Mouse (Mus musculus): Measurements from ENCODE around the gene Utp11. TPM values are rescaled to one million over a fixed set of nuclear protein-coding genes. Genes with fewer than 3 reads are reported as not detected.

The Utp11 gene
- polyA plus RNA-seq, 1 experiment from 2014 or later, result 60.8 TPM

GRCm38 (mm10) chr4:124663034-124663433 is 30.4 kb downstream of the Utp11 start:
- H3K4me3 ChIP-seq, result no peak overlapping the region
- 31% methylated on average over 3 of the region's 3 CpGs for WGBS
- H3K9me3 ChIP-seq, result no peaks in the 10 kb centered on the region
- H3K36me3 ChIP-seq, result no peaks in the 10 kb centered on the region
- no peak overlapping the region for H3K4me2 ChIP-seq
- ATAC-seq (ENCODE audit: borderline replicate concordance, extremely low read depth, low FRiP score, low TSS enrichment), result no peak
- peaks cover 16% of the 10 kb centered on the region for H3K4me1 ChIP-seq
- no peak overlapping the region for H3K27ac ChIP-seq
- no peak overlapping the region for H3K9ac ChIP-seq
- H3K27me3 ChIP-seq, result peaks cover 100% of the 10 kb centered on the region

GRCm38 (mm10) chr4:124660603-124661002 is 32.8 kb downstream of the Utp11 start:
- Histone ChIP-seq H3K4me2 (no peak overlapping the region), H3K27ac (no peak overlapping the region), H3K4me3 (no peak overlapping the region), H3K9ac (no peak overlapping the region), H3K4me1 (peaks cover 34% of the 10 kb centered on the region), H3K36me3 (no peaks in the 10 kb centered on the region), H3K9me3 (no peaks in the 10 kb centered on the region), H3K27me3 (peaks cover 100% of the 10 kb centered on the region)
- ATAC-seq (ENCODE audit: borderline replicate concordance, extremely low read depth, low FRiP score, low TSS enrichment), result no peak
- WGBS, result 57% methylated on average over 3 of the region's 3 CpGs

- Histone ChIP-seq H3K4me3 (peak overlapping the region; percentile 60), H3K4me1 (peaks cover 34% of the 10 kb centered on the region), H3K27me3 (peaks cover 100% of the 10 kb centered on the region), H3K9ac (no peak overlapping the region), H3K36me3 (no peaks in the 10 kb centered on the region), H3K4me2 (peak overlapping the region; percentile 97), H3K27ac (no peak overlapping the region), H3K9me3 (no peaks in the 10 kb centered on the region)
- ATAC-seq (ENCODE audit: borderline replicate concordance, extremely low read depth, low FRiP score, low TSS enrichment), result no peak
- WGBS, result 3% methylated on average over 68 of the region's 68 CpGs
These were observed 33.9 kb downstream of the Utp11 start for GRCm38 (mm10) chr4:124659251-124660217.

- peaks cover 100% of the 10 kb centered on the region for H3K27me3 ChIP-seq
- no peak for ATAC-seq (ENCODE audit: borderline replicate concordance, extremely low read depth, low FRiP score, low TSS enrichment)
- H3K36me3 ChIP-seq, result no peaks in the 10 kb centered on the region
- H3K9me3 ChIP-seq, result no peaks in the 10 kb centered on the region
- peak overlapping the region; percentile 97 for H3K4me2 ChIP-seq
- no peak overlapping the region for H3K27ac ChIP-seq
- no peak overlapping the region for H3K9ac ChIP-seq
- peaks cover 34% of the 10 kb centered on the region for H3K4me1 ChIP-seq
- H3K4me3 ChIP-seq, result peak overlapping the region; percentile 60
- WGBS, result 2% methylated on average over 39 of the region's 39 CpGs
These were observed 35.0 kb downstream of the Utp11 start for GRCm38 (mm10) chr4:124658412-124658851.

- no peak for ATAC-seq (ENCODE audit: borderline replicate concordance, extremely low read depth, low FRiP score, low TSS enrichment)
- Histone ChIP-seq H3K4me3 (peak overlapping the region; percentile 60), H3K9me3 (no peaks in the 10 kb centered on the region), H3K27ac (no peak overlapping the region), H3K4me1 (peaks cover 34% of the 10 kb centered on the region), H3K4me2 (peak overlapping the region; percentile 97), H3K36me3 (no peaks in the 10 kb centered on the region), H3K27me3 (peaks cover 100% of the 10 kb centered on the region), H3K9ac (no peak overlapping the region)
- 2% methylated on average over 48 of the region's 61 CpGs for WGBS
These were observed 35.6 kb downstream of the Utp11 start for GRCm38 (mm10) chr4:124657781-124658180.

- peak; percentile 91 for ATAC-seq (ENCODE audit: borderline replicate concordance, extremely low read depth, low FRiP score, low TSS enrichment)
- Histone ChIP-seq H3K4me2 (peak overlapping the region; percentile 97), H3K9ac (peak overlapping the region; percentile 28), H3K36me3 (no peaks in the 10 kb centered on the region), H3K9me3 (no peaks in the 10 kb centered on the region), H3K27me3 (peaks cover 99% of the 10 kb centered on the region), H3K27ac (no peak overlapping the region), H3K4me3 (peak overlapping the region; percentile 60), H3K4me1 (peaks cover 34% of the 10 kb centered on the region)
- under 1% methylated on average over 52 of the region's 92 CpGs for WGBS
These were observed 36.3 kb downstream of the Utp11 start for GRCm38 (mm10) chr4:124656854-124657650.

GRCm38 (mm10) chr4:124656518-124656853 is 36.9 kb downstream of the Utp11 start, which contains the start of gene Pou3f1:
TSS of gene Pou3f1 (plus strand) at chr4:124656807.
- no peaks in the 10 kb centered on the region for H3K9me3 ChIP-seq
- H3K9ac ChIP-seq, result peak within 1 kb of the TSS; percentile 28
- no peak within 1 kb of the TSS for H3K27ac ChIP-seq
- 1% methylated on average over 15 of the region's 15 CpGs for WGBS
- H3K4me1 ChIP-seq, result peaks cover 34% of the 10 kb centered on the region
- H3K4me2 ChIP-seq, result peak within 1 kb of the TSS; percentile 97
- no peaks in the 10 kb centered on the region for H3K36me3 ChIP-seq
- H3K27me3 ChIP-seq, result peaks cover 94% of the 10 kb centered on the region
- no peak for ATAC-seq (ENCODE audit: borderline replicate concordance, extremely low read depth, low FRiP score, low TSS enrichment)
- H3K4me3 ChIP-seq, result peak within 1 kb of the TSS; percentile 60

- Histone ChIP-seq H3K4me2 (no peak overlapping the region), H3K27ac (no peak overlapping the region), H3K4me3 (no peak overlapping the region), H3K9me3 (no peaks in the 10 kb centered on the region), H3K27me3 (peaks cover 73% of the 10 kb centered on the region), H3K4me1 (peaks cover 17% of the 10 kb centered on the region), H3K36me3 (no peaks in the 10 kb centered on the region), H3K9ac (no peak overlapping the region)
- no peak for ATAC-seq (ENCODE audit: borderline replicate concordance, extremely low read depth, low FRiP score, low TSS enrichment)
- 9% methylated on average over 9 of the region's 9 CpGs for WGBS
These were observed 40.5 kb downstream of the Utp11 start for GRCm38 (mm10) chr4:124652886-124653285.

- no peak overlapping the region for H3K4me3 ChIP-seq
- WGBS, result 35% methylated on average over 5 of the region's 5 CpGs
- no peak overlapping the region for H3K9ac ChIP-seq
- ATAC-seq (ENCODE audit: borderline replicate concordance, extremely low read depth, low FRiP score, low TSS enrichment), result no peak
- no peak overlapping the region for H3K27ac ChIP-seq
- H3K4me2 ChIP-seq, result no peak overlapping the region
- H3K27me3 ChIP-seq, result peaks cover 24% of the 10 kb centered on the region
- no peaks in the 10 kb centered on the region for H3K36me3 ChIP-seq
- H3K4me1 ChIP-seq, result peaks cover 12% of the 10 kb centered on the region
- no peaks in the 10 kb centered on the region for H3K9me3 ChIP-seq
These were observed 45.5 kb downstream of the Utp11 start for GRCm38 (mm10) chr4:124647909-124648308.

GRCm38 (mm10) chr4:124646591-124646990 is 46.8 kb downstream of the Utp11 start:
- Histone ChIP-seq H3K4me1 (peaks cover 12% of the 10 kb centered on the region), H3K4me2 (peak overlapping the region; percentile 44), H3K9ac (no peak overlapping the region), H3K4me3 (peak overlapping the region; percentile 19), H3K27me3 (peaks cover 15% of the 10 kb centered on the region), H3K36me3 (no peaks in the 10 kb centered on the region), H3K27ac (no peak overlapping the region), H3K9me3 (no peaks in the 10 kb centered on the region)
- ATAC-seq (ENCODE audit: borderline replicate concordance, extremely low read depth, low FRiP score, low TSS enrichment), result 0 out of 2 replicates have a peak, but pooled peaks have one; percentile 28
- WGBS, result 9% methylated on average over 8 of the region's 8 CpGs

GRCm38 (mm10) chr4:124644974-124645433 is 48.4 kb downstream of the Utp11 start:
- no peak overlapping the region for H3K9ac ChIP-seq
- peaks cover 12% of the 10 kb centered on the region for H3K4me1 ChIP-seq
- H3K27me3 ChIP-seq, result peaks cover 22% of the 10 kb centered on the region; the same call in 1 of the 2 replicates
- H3K4me2 ChIP-seq, result no peak overlapping the region
- H3K9me3 ChIP-seq, result no peaks in the 10 kb centered on the region
- no peak overlapping the region for H3K4me3 ChIP-seq
- no peak overlapping the region for H3K27ac ChIP-seq
- H3K36me3 ChIP-seq, result no peaks in the 10 kb centered on the region
- no peak; the same call in 1 of the 2 replicates for ATAC-seq (ENCODE audit: borderline replicate concordance, extremely low read depth, low FRiP score, low TSS enrichment)
- 4% methylated on average over 3 of the region's 3 CpGs for WGBS

Measured in lung, embryonic 15.5 days (tissue).